Mouse (Mus musculus): Measurements from ENCODE around the gene Ezr.

DNA sequence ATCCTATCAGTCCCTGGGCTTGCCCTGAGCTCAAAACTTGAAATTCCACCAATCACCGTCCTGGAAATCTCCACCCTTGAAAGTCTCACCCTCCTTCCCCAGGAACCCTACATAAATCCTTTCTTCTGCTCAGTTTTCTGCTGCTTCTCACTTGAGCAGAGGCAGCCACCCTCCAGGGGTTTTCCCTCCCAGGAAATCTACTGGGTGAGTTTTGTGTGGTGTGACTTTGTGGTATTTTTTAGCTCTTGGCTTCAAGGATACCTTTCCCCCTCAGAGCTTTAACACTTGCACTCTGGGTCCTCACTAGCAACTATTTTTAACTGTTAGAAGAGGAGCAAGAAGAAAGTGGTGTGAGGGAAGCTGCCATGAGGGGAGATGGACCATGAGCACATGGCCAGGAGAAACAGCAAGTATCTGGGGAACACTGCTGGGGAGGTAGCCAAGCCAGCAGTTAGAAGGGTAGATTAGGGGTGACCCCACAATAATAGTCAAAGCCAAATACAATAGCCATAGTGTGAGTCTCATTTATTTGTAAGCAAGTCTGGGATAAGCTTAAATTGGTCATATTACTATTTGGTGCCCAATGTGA is 47.5 kb upstream of the Ezr start:
- TF ChIP-seq CTCF (IDR thresholded peaks at IDR 0.05), result no peak
- TF ChIP-seq EP300 (IDR thresholded peaks at IDR 0.05), result no peak
